Mouse (Mus musculus) 3134 (cell line): Measurements from ENCODE around the gene Apcs.

Source experiments
- DNase-seq: peaks from one replicate; pipeline ENCODE4 v3.0.0-alpha.2; 2011; ENCODE audit warnings: low spot score; ENCODE audit not compliant: insufficient read length; ENCODE audit errors: extremely low read depth

Apcs gene

GRCm38 (mm10) chr1:172894777-172895357, at the start of gene Apcs:
Gene Apcs, minus strand, starts transcription at chr1:172895041.
- DNase-seq: no peak

- DNase-seq: no peak
Measured at GRCm38 (mm10) chr1:172932197-172932596, 37.4 kb upstream of the Apcs start.

DNA sequence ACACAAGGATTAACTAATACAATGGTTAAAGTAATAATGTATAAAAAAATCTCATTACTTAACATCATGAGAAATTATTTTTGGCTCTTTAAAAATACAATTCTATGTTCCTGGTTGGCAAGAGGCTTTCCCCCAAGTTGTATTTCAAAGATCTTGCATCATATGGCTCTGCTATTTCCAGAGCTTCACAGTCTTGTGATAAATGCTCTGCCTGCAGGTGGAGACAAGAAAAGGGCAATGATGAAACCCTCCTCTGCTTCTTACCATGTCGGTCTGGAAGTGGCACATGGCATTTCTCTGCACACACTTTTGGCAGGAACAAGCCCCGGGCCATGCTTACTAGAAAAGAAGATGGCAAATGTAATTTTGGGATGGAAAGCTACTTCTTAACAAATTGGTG, 23.6 kb upstream of the Apcs start:
- no peak for DNase-seq

DNA sequence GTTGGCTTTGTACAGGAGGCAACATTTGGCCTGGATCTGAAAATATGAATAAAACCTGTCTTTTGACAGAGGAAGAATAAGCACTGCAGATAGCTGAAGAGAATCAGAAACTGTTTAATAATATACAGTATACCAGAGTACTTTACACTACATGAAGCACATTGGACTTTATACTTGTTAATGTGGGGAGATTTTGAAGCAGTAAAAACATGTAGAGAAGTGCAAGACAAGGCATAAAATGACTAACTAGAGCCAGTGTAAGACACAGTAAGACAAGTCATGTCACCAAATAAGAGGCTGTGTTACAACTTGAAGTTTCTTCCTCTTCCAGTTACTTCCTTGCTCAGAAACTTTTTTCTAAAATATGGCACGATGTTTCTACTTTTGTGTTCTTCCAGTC, 22.3 kb upstream of the Apcs start:
- no peak for DNase-seq

DNA sequence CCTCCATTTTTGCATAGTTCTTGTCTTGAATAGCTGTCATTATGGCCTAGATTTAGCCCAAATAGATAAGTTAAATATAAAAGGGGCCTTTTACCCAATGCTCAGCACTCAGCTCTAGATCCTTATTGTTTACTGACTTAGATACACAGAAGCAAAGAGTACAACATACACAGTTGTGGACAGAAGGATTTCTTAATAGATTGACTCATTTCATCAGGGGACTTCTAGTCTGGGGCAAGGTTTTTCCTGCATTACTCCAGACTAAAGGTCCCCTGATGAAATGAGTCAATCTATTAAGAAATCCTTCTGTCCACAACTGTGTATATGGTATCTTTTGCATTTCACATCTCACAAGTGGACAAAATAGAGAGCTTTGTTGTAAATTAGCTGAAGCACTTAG, 8.5 kb upstream of the Apcs start:
- DNase-seq: no peak

DNA sequence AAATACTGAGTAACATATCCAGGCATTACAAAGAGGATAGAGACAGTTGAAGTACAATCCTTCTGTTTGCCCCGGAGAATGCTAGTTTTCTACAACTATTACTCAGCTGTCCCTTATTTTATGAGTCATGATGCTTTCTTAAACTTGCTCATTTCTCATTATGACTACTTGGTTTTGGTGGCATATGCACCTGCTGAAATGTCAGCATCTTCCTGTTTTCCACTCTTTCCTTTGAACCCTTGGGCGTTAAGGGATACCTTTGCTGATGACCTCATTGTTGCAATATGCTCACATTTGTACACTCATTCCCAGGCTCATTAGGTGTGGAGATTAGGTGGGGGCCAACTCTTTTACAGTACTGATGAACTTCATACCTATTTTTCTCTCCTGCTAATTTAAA, 594 bp upstream of the Apcs start:
- DNase-seq: no peak

GRCm38 (mm10) chr1:172876675-172877074, 18.2 kb downstream of the Apcs start:
- DNase-seq: no peak

GRCm38 (mm10) chr1:172875265-172875664, 19.6 kb downstream of the Apcs start:
- no peak for DNase-seq

- DNase-seq: no peak
Measured at GRCm38 (mm10) chr1:172848171-172848570, 46.7 kb downstream of the Apcs start.

GRCm38 (mm10) chr1:172847044-172847761, 47.6 kb downstream of the Apcs start:
- DNase-seq: no peak
